Mouse (Mus musculus): ENCODE data around the gene Podnl1. TPM values are rescaled to one million over a fixed set of nuclear protein-coding genes. Genes with fewer than 3 reads are reported as not detected.

Podnl1 gene
- 4.2 TPM for total RNA-seq (2023)

DNA sequence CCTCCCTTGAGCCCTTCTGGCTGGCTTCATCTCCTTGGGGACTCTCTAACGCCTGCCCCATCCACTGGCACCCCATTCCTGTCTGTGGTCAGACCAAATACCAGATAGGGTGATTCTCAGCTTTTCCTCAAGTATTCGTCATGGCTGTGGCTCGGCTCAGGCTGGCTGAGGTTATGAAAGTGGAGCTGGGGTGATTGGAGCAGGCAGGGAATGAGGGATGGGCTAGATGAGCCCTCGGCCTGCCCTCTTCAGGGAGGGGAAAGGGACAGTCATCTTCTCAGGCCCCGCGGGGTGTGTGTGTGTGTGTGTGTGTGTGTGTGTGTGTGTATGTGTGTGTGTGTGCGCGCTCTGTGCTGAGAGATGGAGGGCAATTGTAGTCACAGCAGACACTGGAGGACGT, at the start of gene Podnl1:
TSS of gene Podnl1 (plus strand) at position 334 of the 400 bp plus-strand sequence.

GRCm38 (mm10) chr8:84104697-84105609, 20.8 kb upstream of the Podnl1 start, which contains the start of gene Dcaf15:
Gene Dcaf15 (minus strand): TSS chr8:84104768.

GRCm38 (mm10) chr8:84147769-84148530, 22.2 kb downstream of the Podnl1 start, which contains the start of the genes Cc2d1a and 4930432K21Rik:
Gene Cc2d1a (minus strand): TSS chr8:84147936.
Gene 4930432K21Rik (plus strand): TSS chr8:84148025.

Other genes starting within 250 kb of the Podnl1 start
- gene Adgrl1, start 225.9 kb upstream of the Podnl1 start, total RNA-seq (2023), result 59.2 TPM
- gene Gm10644, start 170.8 kb upstream of the Podnl1 start, total RNA-seq (2023), result 0.53 TPM
- gene Asf1b, start 170.5 kb upstream of the Podnl1 start, total RNA-seq (2023), result 3.9 TPM
- gene Prkaca, start 153.0 kb upstream of the Podnl1 start, total RNA-seq (2023), result 37.1 TPM
- gene Samd1, start 128.3 kb upstream of the Podnl1 start, total RNA-seq (2023), result 42.4 TPM
- gene 1700067K01Rik, start 124.5 kb upstream of the Podnl1 start, total RNA-seq (2023), result not detected
- gene 2210011C24Rik, start 113.8 kb upstream of the Podnl1 start, total RNA-seq (2023), result not detected
- gene Palm3, start 104.5 kb upstream of the Podnl1 start, total RNA-seq (2023), result not detected
- 187 TPM for gene Il27ra, start 83.4 kb upstream of the Podnl1 start, total RNA-seq (2023)
- gene Rln3, start 81.0 kb upstream of the Podnl1 start, total RNA-seq (2023), result not detected
- 2.9 TPM for gene Gm10643, start 60.9 kb upstream of the Podnl1 start, total RNA-seq (2023)
- gene Rfx1, start 59.2 kb upstream of the Podnl1 start, total RNA-seq (2023), result 113 TPM
- gene Dcaf15, start 21.2 kb upstream of the Podnl1 start, total RNA-seq (2023), result 63.6 TPM
- 30.3 TPM for gene Cc2d1a, start 21.9 kb downstream of the Podnl1 start, total RNA-seq (2023)
- gene 4930432K21Rik, start 22.0 kb downstream of the Podnl1 start, total RNA-seq (2023), result 2.7 TPM
- gene Nanos3, start 59.2 kb downstream of the Podnl1 start, total RNA-seq (2023), result not detected
- 36.1 TPM for gene Zswim4, start 111.1 kb downstream of the Podnl1 start, total RNA-seq (2023)
- gene D8Ertd738e, start 123.7 kb downstream of the Podnl1 start, total RNA-seq (2023), result 193 TPM
- gene Mri1, start 131.3 kb downstream of the Podnl1 start, total RNA-seq (2023), result 31.7 TPM
- 18.3 TPM for gene Ccdc130, start 144.4 kb downstream of the Podnl1 start, total RNA-seq (2023)

All from CD4-positive naive resting alpha-beta T cell, adult 76 days (primary cell).